Mouse (Mus musculus): Measurements from ENCODE around the gene Mpzl1. TPM values are rescaled to one million over a fixed set of nuclear protein-coding genes. Genes with fewer than 3 reads are reported as not detected.
"Not testable (repeated sequence)": the region's sequence is repeated elsewhere in the genome, so short reads cannot be mapped to it uniquely, and the experiment has no call there.

Mpzl1 gene
- 134 TPM in 2 replicates for polyA plus RNA-seq (2016; fragmentation: Nextera tagmentation; extraction: Ambion mirVana)

GRCm38 (mm10) chr1:165634151-165634884, at the start of gene Mpzl1:
Gene Mpzl1, minus strand, starts transcription at chr1:165634538.
- no peaks in the 10 kb centered on the region for H3K36me3 ChIP-seq
- under 1% methylated on average over 72 of the region's 73 CpGs for WGBS
- no peaks in the 10 kb centered on the region for H3K27me3 ChIP-seq (ENCODE audit: low read depth, poor library complexity, severe bottlenecking)
- peak; percentile 100 for DNase-seq (ENCODE audit: low spot score)
- no peaks in the 10 kb centered on the region for H3K9me3 ChIP-seq (replicated peaks)
- H3K4me3 ChIP-seq = peak within 1 kb of the TSS; percentile 87
- peaks cover 57% of the 10 kb centered on the region for H3K4me1 ChIP-seq
- H3K27ac ChIP-seq (replicated peaks) = peak within 1 kb of the TSS; percentile 97

- Histone ChIP-seq H3K9me3 (replicated peaks) (no peaks in the 10 kb centered on the region), H3K36me3 (no peaks in the 10 kb centered on the region), H3K4me1 (peaks cover 4% of the 10 kb centered on the region), H3K27ac (replicated peaks) (no peak overlapping the region), H3K4me3 (no peak overlapping the region), H3K27me3 (ENCODE audit: low read depth, poor library complexity, severe bottlenecking) (no peaks in the 10 kb centered on the region)
- no peak for DNase-seq (ENCODE audit: low spot score)
- 84% methylated on average over 18 of the region's 18 CpGs for WGBS
Measured at GRCm38 (mm10) chr1:165682056-165682853, 47.9 kb upstream of the Mpzl1 start.

GRCm38 (mm10) chr1:165681045-165681794, 46.9 kb upstream of the Mpzl1 start:
- DNase-seq (ENCODE audit: low spot score) = no peak
- 78% methylated on average over 13 of the region's 13 CpGs for WGBS
- no peak overlapping the region for H3K27ac ChIP-seq (replicated peaks)
- peaks cover 4% of the 10 kb centered on the region for H3K4me1 ChIP-seq
- H3K36me3 ChIP-seq = no peaks in the 10 kb centered on the region
- no peaks in the 10 kb centered on the region for H3K9me3 ChIP-seq (replicated peaks)
- H3K27me3 ChIP-seq (ENCODE audit: low read depth, poor library complexity, severe bottlenecking) = no peaks in the 10 kb centered on the region
- H3K4me3 ChIP-seq = no peak overlapping the region

- not testable (repeated sequence) for H3K4me3 ChIP-seq; H3K27me3 ChIP-seq (ENCODE audit: low read depth, poor library complexity, severe bottlenecking); H3K36me3 ChIP-seq; H3K9me3 ChIP-seq (replicated peaks); H3K4me1 ChIP-seq; DNase-seq (ENCODE audit: low spot score); H3K27ac ChIP-seq (replicated peaks)
Measured at GRCm38 (mm10) chr1:165680086-165680485, 45.7 kb upstream of the Mpzl1 start.

- 28% methylated on average over 3 of the region's 3 CpGs for WGBS
- Histone ChIP-seq H3K4me3 (no peak overlapping the region), H3K4me1 (peaks cover under 1% of the 10 kb centered on the region)
Measured at GRCm38 (mm10) chr1:165679618-165679997, 45.3 kb upstream of the Mpzl1 start.

GRCm38 (mm10) chr1:165678861-165679617, 44.7 kb upstream of the Mpzl1 start:
- H3K27me3 ChIP-seq (ENCODE audit: low read depth, poor library complexity, severe bottlenecking) = no peaks in the 10 kb centered on the region
- WGBS = 64% methylated on average over 15 of the region's 15 CpGs
- no peak overlapping the region for H3K27ac ChIP-seq (replicated peaks)
- DNase-seq (ENCODE audit: low spot score) = no peak
- no peak overlapping the region for H3K4me3 ChIP-seq
- H3K4me1 ChIP-seq = no peaks in the 10 kb centered on the region; the same call in 1 of the 2 replicates
- no peaks in the 10 kb centered on the region for H3K36me3 ChIP-seq
- no peaks in the 10 kb centered on the region for H3K9me3 ChIP-seq (replicated peaks)

More at GRCm38 (mm10) chr1:165679618-165679997, 45.3 kb upstream of the Mpzl1 start:
- DNase-seq (ENCODE audit: low spot score) = no peak
- no peaks in the 10 kb centered on the region for H3K9me3 ChIP-seq (replicated peaks)
- no peak overlapping the region for H3K27ac ChIP-seq (replicated peaks)
- H3K27me3 ChIP-seq (ENCODE audit: low read depth, poor library complexity, severe bottlenecking) = no peaks in the 10 kb centered on the region
- no peaks in the 10 kb centered on the region for H3K36me3 ChIP-seq

GRCm38 (mm10) chr1:165677558-165677957, 43.2 kb upstream of the Mpzl1 start:
- DNase-seq (ENCODE audit: low spot score) = no peak
- Histone ChIP-seq H3K4me3 (no peak overlapping the region), H3K4me1 (no peaks in the 10 kb centered on the region), H3K27me3 (ENCODE audit: low read depth, poor library complexity, severe bottlenecking) (no peaks in the 10 kb centered on the region), H3K9me3 (replicated peaks) (no peaks in the 10 kb centered on the region), H3K27ac (replicated peaks) (no peak overlapping the region), H3K36me3 (no peaks in the 10 kb centered on the region)
- 67% methylated on average over 4 of the region's 4 CpGs for WGBS

GRCm38 (mm10) chr1:165676993-165677392, 42.7 kb upstream of the Mpzl1 start:
- H3K4me1 ChIP-seq = no peaks in the 10 kb centered on the region
- DNase-seq (ENCODE audit: low spot score) = no peak
- H3K9me3 ChIP-seq (replicated peaks) = no peaks in the 10 kb centered on the region
- H3K36me3 ChIP-seq = no peaks in the 10 kb centered on the region
- H3K27ac ChIP-seq (replicated peaks) = no peak overlapping the region
- 78% methylated on average over 3 of the region's 3 CpGs for WGBS
- no peak overlapping the region for H3K4me3 ChIP-seq
- H3K27me3 ChIP-seq (ENCODE audit: low read depth, poor library complexity, severe bottlenecking) = no peaks in the 10 kb centered on the region

- 86% methylated on average over 9 of the region's 9 CpGs for WGBS
Measured at GRCm38 (mm10) chr1:165675167-165675566, 40.8 kb upstream of the Mpzl1 start.

GRCm38 (mm10) chr1:165672355-165672754, 38.0 kb upstream of the Mpzl1 start:
- Histone ChIP-seq H3K4me3 (no peak overlapping the region), H3K27ac (replicated peaks) (no peak overlapping the region), H3K4me1 (peaks cover 3% of the 10 kb centered on the region; the same call in 1 of the 2 replicates), H3K36me3 (no peaks in the 10 kb centered on the region), H3K9me3 (replicated peaks) (no peaks in the 10 kb centered on the region), H3K27me3 (ENCODE audit: low read depth, poor library complexity, severe bottlenecking) (no peaks in the 10 kb centered on the region)
- no peak for DNase-seq (ENCODE audit: low spot score)
- WGBS = 75% methylated on average over 9 of the region's 9 CpGs

More at GRCm38 (mm10) chr1:165675167-165675566, 40.8 kb upstream of the Mpzl1 start:
- no peaks in the 10 kb centered on the region for H3K36me3 ChIP-seq
- no peak overlapping the region for H3K4me3 ChIP-seq
- H3K27me3 ChIP-seq (ENCODE audit: low read depth, poor library complexity, severe bottlenecking) = no peaks in the 10 kb centered on the region
- H3K9me3 ChIP-seq (replicated peaks) = no peaks in the 10 kb centered on the region
- H3K4me1 ChIP-seq = no peaks in the 10 kb centered on the region
- no peak for DNase-seq (ENCODE audit: low spot score)
- H3K27ac ChIP-seq (replicated peaks) = no peak overlapping the region

GRCm38 (mm10) chr1:165670056-165670455, 35.7 kb upstream of the Mpzl1 start:
- H3K4me1 ChIP-seq = peaks cover 3% of the 10 kb centered on the region; the same call in 1 of the 2 replicates
- DNase-seq (ENCODE audit: low spot score) = no peak
- H3K27ac ChIP-seq (replicated peaks) = no peak overlapping the region
- H3K27me3 ChIP-seq (ENCODE audit: low read depth, poor library complexity, severe bottlenecking) = no peaks in the 10 kb centered on the region
- no peaks in the 10 kb centered on the region for H3K9me3 ChIP-seq (replicated peaks)
- H3K4me3 ChIP-seq = no peak overlapping the region
- WGBS = 82% methylated on average over 6 of the region's 6 CpGs
- no peaks in the 10 kb centered on the region for H3K36me3 ChIP-seq

- Histone ChIP-seq H3K4me3 (no peak overlapping the region), H3K9me3 (replicated peaks) (no peaks in the 10 kb centered on the region), H3K4me1 (peaks cover 3% of the 10 kb centered on the region; the same call in 1 of the 2 replicates), H3K27me3 (ENCODE audit: low read depth, poor library complexity, severe bottlenecking) (no peaks in the 10 kb centered on the region), H3K36me3 (no peaks in the 10 kb centered on the region), H3K27ac (replicated peaks) (no peak overlapping the region)
- DNase-seq (ENCODE audit: low spot score) = no peak
- 81% methylated on average over 4 of the region's 4 CpGs for WGBS
Measured at GRCm38 (mm10) chr1:165668904-165669303, 34.6 kb upstream of the Mpzl1 start.

Measured in midbrain, embryonic 10.5 days (tissue).